Mouse (Mus musculus) kidney, adult 2 months (tissue): ENCODE measurements around the gene Elmo1. TPM values are rescaled to one million over a fixed set of nuclear protein-coding genes. Genes with fewer than 3 reads are reported as not detected.

Source experiments
- DNase-seq: peaks from one replicate; pipeline ENCODE4 v3.0.0; 2021
- H3K27ac ChIP-seq: fragments of 200-500 bp; 2 replicates; pipeline ENCODE4 v1.5.1; 2012; ENCODE audit warnings: low read depth, low read length, control low read depth, inconsistent platforms; ENCODE audit not compliant: insufficient read depth
- H3K27me3 ChIP-seq: fragments of 200-500 bp; replicated peaks from 2 replicates; pipeline ENCODE4 v1.6.1; 2012; ENCODE audit warnings: mild to moderate bottlenecking, moderate library complexity, low read length, inconsistent platforms; ENCODE audit not compliant: control insufficient read depth, insufficient read depth
- H3K36me3 ChIP-seq: fragments of 200-500 bp; 2 replicates; pipeline ENCODE4 v1.6.1; 2012; ENCODE audit warnings: mild to moderate bottlenecking, moderate library complexity, low read length, inconsistent platforms; ENCODE audit not compliant: control insufficient read depth, insufficient read depth
- H3K4me1 ChIP-seq: fragments of 200-500 bp; 2 replicates; pipeline ENCODE4 v1.6.1; 2011; ENCODE audit warnings: low read length; ENCODE audit not compliant: control insufficient read depth, insufficient read depth
- H3K4me3 ChIP-seq: fragments of 200-500 bp; 2 replicates; pipeline ENCODE4 v1.5.1; 2011; ENCODE audit warnings: mild to moderate bottlenecking, low read depth, low read length, control low read depth; ENCODE audit not compliant: insufficient read depth
- CTCF ChIP-seq: fragments of 200-500 bp; conservative IDR thresholded peaks from 2 replicates; pipeline ENCODE4 v1.5.1; 2011; ENCODE audit warnings: low read depth, mild to moderate bottlenecking, control low read depth, low read length, moderate library complexity, mixed read lengths; ENCODE audit not compliant: insufficient read depth, insufficient read length
- POLR2A ChIP-seq: fragments of 200-500 bp; IDR thresholded peaks from one replicate; pipeline ENCODE4 v1.6.1; 2011; ENCODE audit warnings: low read depth, low read length, control low read depth
- WGBS: fragments of 180-500 bp; shearing (Covaris S2); methylation state at CpG from one replicate; pipeline ENCODE4 v1.1.7; 2018; 5-methylcytosine and 5-hydroxymethylcytosine counted together
- polyA plus RNA-seq: library from polyadenylated mRNA; depleted of rRNA; stranded (reverse); fragments of >200 nt; gene quantifications from 2 replicates; pipeline ENCODE4 v1.2.3, GENCODE M21; 2012

Elmo1 gene
- polyA plus RNA-seq, 1 experiment: 4.5 TPM

- DNase-seq: no peak
- H3K36me3 ChIP-seq: no peaks in the 10 kb centered on the region
- 82% methylated on average over 11 of the region's 11 CpGs for WGBS
- H3K4me3 ChIP-seq: no peak overlapping the region
- H3K27me3 ChIP-seq: no peaks in the 10 kb centered on the region
- H3K27ac ChIP-seq: no peak overlapping the region
- TF ChIP-seq POLR2A (no peak), CTCF (no peak)
- 0 out of 2 replicates have a peak, but pooled peaks cover 2% of the 10 kb centered on the region for H3K4me1 ChIP-seq
These were observed 19.7 kb downstream of the Elmo1 start for GRCm38 (mm10) chr13:20109987-20110680.

- no peaks in the 10 kb centered on the region for H3K36me3 ChIP-seq
- H3K27ac ChIP-seq: no peak overlapping the region
- H3K4me3 ChIP-seq: no peak overlapping the region
- DNase-seq: no peak
- 39% methylated on average over 2 of the region's 2 CpGs for WGBS
- no peak for TF ChIP-seq POLR2A
- no peak for TF ChIP-seq CTCF
- H3K4me1 ChIP-seq: 0 out of 2 replicates have a peak, but pooled peaks cover 2% of the 10 kb centered on the region
- H3K27me3 ChIP-seq: no peaks in the 10 kb centered on the region
These were observed 20.9 kb downstream of the Elmo1 start for GRCm38 (mm10) chr13:20111256-20111800.

- WGBS: 57% methylated on average over 9 of the region's 9 CpGs
- DNase-seq: no peak
- H3K27ac ChIP-seq: no peak overlapping the region
These were observed 24.9 kb downstream of the Elmo1 start for GRCm38 (mm10) chr13:20115131-20115907.

GRCm38 (mm10) chr13:20116019-20116418 lies 25.6 kb downstream of the Elmo1 start:
- TF ChIP-seq CTCF (no peak), POLR2A (no peak)
- 70% methylated on average over 6 of the region's 6 CpGs for WGBS
- H3K4me3 ChIP-seq: no peak overlapping the region
- H3K4me1 ChIP-seq: 0 out of 2 replicates have a peak, but pooled peaks cover 2% of the 10 kb centered on the region
- H3K27ac ChIP-seq: no peak overlapping the region
- DNase-seq: no peak
- no peaks in the 10 kb centered on the region for H3K27me3 ChIP-seq
- H3K36me3 ChIP-seq: no peaks in the 10 kb centered on the region

More at GRCm38 (mm10) chr13:20115131-20115907, 24.9 kb downstream of the Elmo1 start:
- TF ChIP-seq POLR2A (no peak), CTCF (no peak)
- Histone ChIP-seq H3K36me3 (no peaks in the 10 kb centered on the region), H3K4me1 (0 out of 2 replicates have a peak, but pooled peaks cover 2% of the 10 kb centered on the region), H3K27me3 (no peaks in the 10 kb centered on the region), H3K4me3 (no peak overlapping the region)

- H3K27ac ChIP-seq: no peak overlapping the region
- H3K4me3 ChIP-seq: no peak overlapping the region
- TF ChIP-seq CTCF (no peak), POLR2A (no peak)
- DNase-seq: no peak
- H3K27me3 ChIP-seq: no peaks in the 10 kb centered on the region
- 40% methylated on average over 1 of the region's 1 CpGs for WGBS
- no peaks in the 10 kb centered on the region for H3K36me3 ChIP-seq
- 0 out of 2 replicates have a peak, but pooled peaks cover 2% of the 10 kb centered on the region for H3K4me1 ChIP-seq
These were observed 26.6 kb downstream of the Elmo1 start for GRCm38 (mm10) chr13:20116868-20117510.

- WGBS: 64% methylated on average over 1 of the region's 1 CpGs
- Histone ChIP-seq H3K27me3 (no peaks in the 10 kb centered on the region), H3K27ac (no peak overlapping the region), H3K4me1 (0 out of 2 replicates have a peak, but pooled peaks cover 2% of the 10 kb centered on the region), H3K4me3 (no peak overlapping the region), H3K36me3 (no peaks in the 10 kb centered on the region)
- no peak for DNase-seq
- no peak for TF ChIP-seq CTCF
- TF ChIP-seq POLR2A: no peak
These were observed 27.3 kb downstream of the Elmo1 start for GRCm38 (mm10) chr13:20117691-20118090.
